Mouse (Mus musculus) heart, embryonic 12.5 days (tissue): ENCODE results near the gene Utp20. TPM values are rescaled to one million over a fixed set of nuclear protein-coding genes. Genes with fewer than 3 reads are reported as not detected.

ENCODE experiments used
- ATAC-seq: fragments of 200-750 bp; cut with Nextera tagmentation; 2 replicates; pipeline ENCODE4 v1.8.0; 2017; ENCODE audit warnings: moderate TSS enrichment, moderate library complexity; ENCODE audit not compliant: insufficient number of reproducible peaks, low FRiP score
- H3K27ac ChIP-seq: fragments of 300-500 bp; sonication (generic); 2 replicates; pipeline ENCODE4 v1.5.1; 2016; ENCODE audit warnings: mild to moderate bottlenecking, moderate library complexity; ENCODE audit not compliant: poor library complexity, severe bottlenecking
- H3K27me3 ChIP-seq: fragments of 300-500 bp; sonication (generic); replicated peaks from 2 replicates; pipeline ENCODE4 v1.6.1; 2016; ENCODE audit warnings: mild to moderate bottlenecking, moderate library complexity
- H3K36me3 ChIP-seq: fragments of 300-500 bp; sonication (generic); 2 replicates; pipeline ENCODE4 v1.6.1; 2016; ENCODE audit warnings: mild to moderate bottlenecking, moderate library complexity
- H3K4me1 ChIP-seq: fragments of 300-500 bp; sonication (generic); replicated peaks from 2 replicates; pipeline ENCODE4 v1.6.1; 2016; ENCODE audit warnings: mild to moderate bottlenecking
- H3K4me2 ChIP-seq: fragments of 300-500 bp; sonication (generic); 2 replicates; pipeline ENCODE4 v1.6.1; 2016; ENCODE audit warnings: mild to moderate bottlenecking, moderate library complexity
- H3K4me3 ChIP-seq: fragments of 300-500 bp; sonication (generic); 2 replicates; pipeline ENCODE4 v1.5.1; 2016; ENCODE audit warnings: mild to moderate bottlenecking
- H3K9ac ChIP-seq: fragments of 300-500 bp; sonication (generic); 2 replicates; pipeline ENCODE4 v1.6.1; 2016; ENCODE audit warnings: mild to moderate bottlenecking, moderate library complexity
- H3K9me3 ChIP-seq: fragments of 300-500 bp; sonication (generic); replicated peaks from 2 replicates; pipeline ENCODE4 v1.6.1; 2016; ENCODE audit warnings: mild to moderate bottlenecking, moderate library complexity
- WGBS: fragments of 180-500 bp; shearing (Covaris S2); methylation state at CpG from one replicate; pipeline ENCODE4 v1.1.7; 2016; 5-methylcytosine and 5-hydroxymethylcytosine counted together
- polyA plus RNA-seq: library from polyadenylated mRNA; unstranded; fragments of >200 nt; fragmentation: Nextera tagmentation; extraction: Ambion mirVana; gene quantifications from 2 replicates; pipeline ENCODE4 v1.2.1, GENCODE M21; 2016

Gene Utp20
- polyA plus RNA-seq, 1 experiment from 2014 or later = 17.3 TPM

DNA sequence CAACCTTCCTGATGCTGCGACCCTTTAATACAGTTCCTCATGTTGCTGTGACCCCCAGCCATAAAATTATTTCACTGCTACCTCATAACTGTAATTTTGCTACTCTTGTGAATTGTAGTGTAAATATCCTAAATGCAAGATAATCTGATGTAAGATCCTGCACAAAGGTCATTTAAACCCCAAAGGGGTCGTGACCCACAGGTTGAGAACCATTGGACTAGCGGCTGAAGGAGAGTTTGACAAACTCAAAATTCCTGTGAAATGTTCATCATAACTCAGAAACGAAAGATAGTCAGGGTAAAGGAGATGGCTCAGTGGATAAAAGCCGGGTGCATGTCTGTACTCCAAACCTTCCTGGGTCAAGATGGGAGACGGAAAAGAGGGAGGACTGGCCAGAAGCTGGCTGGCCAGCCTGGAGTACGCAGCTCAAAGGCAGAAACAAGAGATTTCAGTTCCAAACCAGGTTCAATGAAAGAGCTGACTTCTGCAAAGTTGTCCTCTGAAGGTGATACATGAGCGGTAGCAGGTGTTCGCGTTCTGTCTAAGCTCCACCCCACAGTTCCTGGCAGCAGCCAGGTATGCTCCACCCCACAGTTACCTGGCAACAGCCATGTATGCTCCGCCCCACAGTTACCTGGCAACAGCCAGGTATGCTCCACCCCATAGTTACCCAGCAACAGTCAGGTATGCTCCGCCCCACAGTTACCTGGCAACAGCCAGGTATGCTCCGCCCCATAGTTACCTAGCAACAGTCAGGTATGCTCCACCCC, 109.4 kb downstream of the Utp20 start:
- Histone ChIP-seq H3K9ac (no peak overlapping the region), H3K4me1 (no peaks in the 10 kb centered on the region), H3K9me3 (no peaks in the 10 kb centered on the region), H3K4me3 (no peak overlapping the region), H3K36me3 (no peaks in the 10 kb centered on the region), H3K27me3 (0 out of 2 replicates have a peak, but pooled peaks cover 4% of the 10 kb centered on the region), H3K27ac (no peak overlapping the region), H3K4me2 (no peak overlapping the region)
- ATAC-seq = no peak
- WGBS = 45% methylated on average over 13 of the region's 13 CpGs

DNA sequence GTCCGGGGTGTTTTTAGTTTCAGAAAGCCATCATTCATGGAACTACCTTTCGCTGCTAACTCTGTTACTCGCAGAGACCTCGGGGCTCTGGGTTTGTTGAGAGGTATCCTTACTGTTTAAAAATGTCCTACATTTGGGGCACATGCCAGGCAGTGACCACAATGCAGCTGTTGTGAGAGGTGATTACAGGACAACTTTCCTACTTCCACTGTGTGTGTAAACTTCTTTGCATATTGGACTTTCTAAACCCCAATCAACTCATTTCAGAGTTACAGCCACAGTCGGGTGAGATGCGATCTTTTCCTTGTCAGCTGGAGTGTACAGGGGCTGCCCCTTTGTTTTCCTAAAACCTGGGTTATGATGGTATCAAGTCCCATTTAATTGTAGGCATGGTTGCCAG, 111.0 kb downstream of the Utp20 start:
- Histone ChIP-seq H3K4me2 (no peak overlapping the region), H3K36me3 (no peaks in the 10 kb centered on the region), H3K27me3 (0 out of 2 replicates have a peak, but pooled peaks cover 4% of the 10 kb centered on the region), H3K27ac (no peak overlapping the region), H3K9ac (no peak overlapping the region), H3K4me3 (no peak overlapping the region), H3K9me3 (no peaks in the 10 kb centered on the region), H3K4me1 (no peaks in the 10 kb centered on the region)
- 85% methylated on average over 6 of the region's 6 CpGs for WGBS
- ATAC-seq = no peak

DNA sequence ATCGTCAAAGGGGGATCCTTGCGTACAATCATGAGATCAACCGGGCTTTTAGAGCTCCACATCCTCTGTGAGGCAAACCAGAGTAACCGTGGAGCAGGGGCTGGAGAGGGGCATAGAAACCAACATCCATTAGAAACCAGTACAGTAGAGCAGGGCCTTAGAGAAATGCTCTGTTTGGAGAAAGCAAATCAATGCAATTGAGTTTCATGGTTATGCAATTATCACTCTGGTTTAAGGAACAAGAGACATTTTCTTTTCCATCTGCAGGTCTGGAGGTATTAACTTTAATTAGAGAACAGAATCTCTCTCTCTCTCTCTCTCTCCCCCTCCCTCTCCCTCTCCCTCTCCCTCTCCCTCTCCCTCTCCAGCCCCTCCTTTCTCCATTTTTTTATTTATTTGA, 111.9 kb downstream of the Utp20 start:
- no peak overlapping the region for H3K4me2 ChIP-seq
- 76% methylated on average over 4 of the region's 4 CpGs for whole genome bisulfite sequencing
- H3K9ac ChIP-seq = no peak overlapping the region
- 0 out of 2 replicates have a peak, but pooled peaks cover 4% of the 10 kb centered on the region for H3K27me3 ChIP-seq
- no peaks in the 10 kb centered on the region for H3K36me3 ChIP-seq
- H3K4me3 ChIP-seq = no peak overlapping the region
- ATAC-seq = no peak
- H3K27ac ChIP-seq = no peak overlapping the region
- no peaks in the 10 kb centered on the region for H3K9me3 ChIP-seq
- H3K4me1 ChIP-seq = no peaks in the 10 kb centered on the region

DNA sequence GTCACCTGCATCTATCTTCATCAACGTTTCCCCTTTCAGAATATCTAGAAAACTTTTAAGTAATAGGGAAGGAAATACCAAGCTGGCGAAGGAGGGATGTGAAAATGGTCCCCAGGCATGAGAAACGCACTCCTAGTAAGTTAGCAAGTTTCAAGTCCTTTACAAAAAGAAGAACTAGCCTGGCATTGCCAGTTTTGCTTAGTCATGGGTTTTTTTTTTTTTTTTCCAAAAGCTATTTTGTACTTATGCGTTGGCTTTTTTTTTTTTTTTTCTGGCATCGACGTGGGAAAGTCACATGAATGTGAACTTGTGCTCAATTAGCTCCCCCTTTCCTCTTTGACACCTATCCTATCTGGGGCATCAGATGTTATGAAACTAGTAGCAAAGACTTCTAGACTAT, 114.2 kb downstream of the Utp20 start:
- Histone ChIP-seq H3K4me3 (no peak overlapping the region), H3K27ac (no peak overlapping the region), H3K9me3 (no peaks in the 10 kb centered on the region), H3K4me1 (no peaks in the 10 kb centered on the region), H3K36me3 (no peaks in the 10 kb centered on the region), H3K9ac (no peak overlapping the region), H3K27me3 (0 out of 2 replicates have a peak, but pooled peaks cover under 1% of the 10 kb centered on the region), H3K4me2 (no peak overlapping the region)
- no peak for ATAC-seq
- 71% methylated on average over 6 of the region's 6 CpGs for WGBS

DNA sequence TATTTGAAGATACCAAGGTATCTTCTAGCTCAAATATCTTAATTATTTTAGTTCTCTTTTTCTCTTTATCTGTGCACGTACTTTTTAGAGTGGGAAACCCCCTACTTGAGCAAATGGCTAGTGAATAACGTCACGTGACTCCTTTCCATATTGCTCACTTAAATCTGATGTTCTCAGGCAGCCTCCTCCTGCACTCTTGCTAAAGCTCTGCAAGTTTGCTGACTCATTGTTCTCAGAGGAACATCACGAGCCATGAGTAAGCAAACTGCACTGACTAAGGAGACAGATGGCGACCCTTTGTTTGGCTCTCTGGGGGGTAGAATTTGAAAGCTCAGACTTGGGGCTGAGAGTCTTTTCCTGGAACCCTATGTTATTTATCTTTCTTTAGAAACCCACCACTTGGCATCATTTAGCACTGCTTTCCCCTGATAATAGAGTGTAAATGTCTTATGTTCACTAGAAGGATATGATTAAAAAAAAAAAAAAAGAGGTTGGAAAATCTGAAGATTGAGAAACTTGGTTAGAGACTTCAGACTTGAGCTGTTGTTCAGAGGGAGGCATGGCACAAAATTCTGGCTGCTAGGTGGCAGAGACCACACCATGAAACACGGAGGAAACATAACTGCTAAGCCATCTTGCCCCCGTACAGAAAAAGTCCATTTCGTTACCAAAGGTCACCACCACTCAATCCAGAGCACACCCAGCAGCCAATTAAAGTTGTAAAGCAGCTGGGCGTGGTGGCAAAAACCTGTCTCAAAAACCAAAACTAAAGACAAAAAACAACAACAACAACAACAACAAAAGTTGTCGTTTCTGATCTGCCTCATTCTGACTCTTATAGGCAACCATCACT, 117.7 kb downstream of the Utp20 start:
- no peak overlapping the region for H3K4me2 ChIP-seq
- no peaks in the 10 kb centered on the region for H3K27me3 ChIP-seq
- no peak overlapping the region for H3K9ac ChIP-seq
- H3K4me1 ChIP-seq = no peaks in the 10 kb centered on the region
- H3K27ac ChIP-seq = no peak overlapping the region
- no peak overlapping the region for H3K4me3 ChIP-seq
- no peak for ATAC-seq
- 56% methylated on average over 10 of the region's 10 CpGs for WGBS
- H3K36me3 ChIP-seq = no peaks in the 10 kb centered on the region
- 0 out of 2 replicates have a peak, but pooled peaks cover 5% of the 10 kb centered on the region for H3K9me3 ChIP-seq

DNA sequence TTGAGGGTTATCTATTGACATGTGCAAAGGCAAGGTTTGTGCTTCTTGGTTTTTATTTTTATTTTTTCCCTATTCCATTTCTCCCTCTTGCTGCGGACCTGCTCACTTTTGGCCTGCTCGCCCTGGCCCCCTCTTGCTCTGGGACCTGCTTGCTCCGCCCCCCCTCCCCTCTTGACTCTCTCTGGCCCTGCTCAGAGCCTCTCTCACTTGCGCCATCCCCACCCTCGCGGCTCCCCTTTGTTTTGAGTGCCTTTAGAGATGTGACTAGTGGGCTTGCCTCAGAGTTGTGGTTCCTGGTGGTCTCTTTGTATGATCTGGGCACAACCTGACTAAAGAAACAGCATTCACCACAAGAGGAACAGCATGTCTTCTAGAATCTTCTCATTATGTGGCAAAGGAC, 125.7 kb downstream of the Utp20 start:
- Histone ChIP-seq H3K27me3 (no peaks in the 10 kb centered on the region), H3K4me1 (no peaks in the 10 kb centered on the region), H3K4me2 (no peak overlapping the region), H3K4me3 (no peak overlapping the region), H3K36me3 (no peaks in the 10 kb centered on the region), H3K27ac (no peak overlapping the region), H3K9me3 (0 out of 2 replicates have a peak, but pooled peaks cover 5% of the 10 kb centered on the region), H3K9ac (no peak overlapping the region)
- 72% methylated on average over 6 of the region's 6 CpGs for WGBS
- ATAC-seq = no peak

Other genes starting within 250 kb of the Utp20 start
- gene Mybpc1, start 221.7 kb downstream of the Utp20 start, polyA plus RNA-seq = 7.2 and 7.3 TPM in 2 replicates
- 0.10 and 0.28 TPM in 2 replicates for gene Spic, start 141.8 kb downstream of the Utp20 start, polyA plus RNA-seq
- 139 and 141 TPM in 2 replicates for gene Arl1, start 95.9 kb downstream of the Utp20 start, polyA plus RNA-seq
- gene Slc5a8, start 59.2 kb upstream of the Utp20 start, polyA plus RNA-seq = 0.04 and 0.08 TPM in 2 replicates